Mouse (Mus musculus) olfactory bulb, adult 2 months (tissue): ENCODE data around the gene Nab1.

Source experiments
- CTCF ChIP-seq: fragments of 200-500 bp; IDR thresholded peaks from 2 replicates; pipeline ENCODE4 v1.5.1; 2012; ENCODE audit warnings: low read depth, mild to moderate bottlenecking, low read length, moderate library complexity; ENCODE audit not compliant: insufficient read depth
- POLR2A ChIP-seq: fragments of 200-500 bp; IDR thresholded peaks from 2 replicates; pipeline ENCODE4 v1.6.1; 2012; ENCODE audit warnings: mild to moderate bottlenecking, low read depth, low read length, moderate library complexity; ENCODE audit not compliant: insufficient read depth

- TF ChIP-seq CTCF (no peak), POLR2A (no peak)
Observed at GRCm38 (mm10) chr1:52427841-52428464, 72.5 kb downstream of the Nab1 start.
